Mouse (Mus musculus) urinary bladder, postnatal 25 days (tissue): ENCODE measurements around the gene Lig4.

ENCODE experiments used
- DNase-seq: peaks from one replicate; pipeline ENCODE4 v3.0.0; 2022; ENCODE audit warnings: low spot score

Gene Lig4

DNA sequence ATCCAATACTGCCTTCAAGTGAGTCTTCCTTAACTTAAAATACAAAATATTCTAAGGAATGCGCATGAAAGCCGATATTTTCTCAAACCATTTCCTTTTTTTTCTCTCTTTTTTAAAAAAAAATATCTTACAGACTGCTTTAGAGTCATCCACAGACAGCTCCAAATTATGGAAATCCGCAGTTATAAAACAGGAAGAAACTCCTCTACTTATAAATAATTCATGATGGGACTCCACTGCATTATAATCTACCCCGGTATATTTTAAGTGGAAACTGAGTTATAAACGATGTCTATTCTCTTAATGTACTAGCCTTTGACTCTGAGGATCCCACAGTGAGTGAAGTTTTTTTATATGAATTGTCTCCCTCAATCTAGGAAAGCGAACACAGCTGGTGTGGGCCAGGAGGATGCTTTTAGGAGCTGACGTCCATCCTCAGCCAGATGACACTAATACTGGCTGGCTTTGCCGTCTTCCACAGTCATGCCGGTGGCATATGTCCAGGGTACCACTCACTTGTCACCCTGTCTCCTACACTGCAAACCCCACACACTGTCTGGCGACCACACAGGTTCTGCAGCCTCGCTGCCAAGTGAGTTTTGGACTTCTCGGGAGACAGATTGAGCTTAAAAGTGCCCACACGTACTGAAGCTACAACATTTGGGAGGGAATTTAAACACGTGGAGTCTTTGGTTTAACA, 47.6 kb downstream of the Lig4 start:
- DNase-seq = no peak
